Mouse (Mus musculus): ENCODE data around the gene Fam3c.

DNA sequence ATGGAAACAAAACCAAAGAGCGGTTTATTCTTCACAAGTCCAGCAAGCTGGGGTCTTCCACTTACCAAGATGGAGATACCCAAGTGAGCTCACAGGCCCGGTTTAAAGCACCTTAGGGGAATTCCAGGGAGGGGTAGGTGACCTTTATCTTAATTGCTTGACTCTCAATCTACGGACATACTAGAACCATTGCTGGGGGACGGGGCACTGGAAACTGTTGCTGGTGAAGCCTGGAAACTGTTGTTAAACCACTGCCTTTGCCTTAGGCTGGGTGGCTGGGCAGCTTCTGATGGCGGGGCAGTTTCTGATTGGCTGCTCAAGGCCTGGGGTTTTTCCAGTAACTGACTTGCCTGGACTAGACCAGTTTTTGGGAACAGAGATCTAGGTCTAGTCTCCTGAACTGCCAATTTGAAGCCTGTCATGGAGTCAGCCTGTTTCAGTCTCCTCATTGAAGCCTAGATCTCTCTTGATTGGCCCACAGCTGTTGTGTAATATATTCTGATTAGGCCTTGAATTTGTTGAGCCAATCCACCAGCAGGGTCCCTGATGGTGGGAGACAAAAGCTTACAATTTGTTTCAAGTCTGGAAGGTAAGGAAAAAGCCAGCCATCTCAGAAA, 29.3 kb upstream of the Fam3c start:
- TF ChIP-seq CTCF (IDR thresholded peaks at IDR 0.05; ENCODE audit: low read depth) (no peak), EP300 (IDR thresholded peaks at IDR 0.05; ENCODE audit: low read depth) (no peak)
